Mouse (Mus musculus): ENCODE measurements around the gene Sbno2. TPM values are rescaled to one million over a fixed set of nuclear protein-coding genes. Genes with fewer than 3 reads are reported as not detected.

Gene Sbno2
- 2.7 and 3.4 TPM in 2 replicates for polyA plus RNA-seq (2021; fragmentation: Nextera tagmentation)
- long read RNA-seq, experiment 1, partial matches to known transcripts, result 9 of 12 reads
- long read RNA-seq, experiment 1, other reads (novel, unspliced or antisense), result 3 of 12 reads
- long read RNA-seq, experiment 2, partial matches to known transcripts, result 3 of 6 reads
- long read RNA-seq, experiment 2, other reads (novel, unspliced or antisense), result 3 of 6 reads

DNA sequence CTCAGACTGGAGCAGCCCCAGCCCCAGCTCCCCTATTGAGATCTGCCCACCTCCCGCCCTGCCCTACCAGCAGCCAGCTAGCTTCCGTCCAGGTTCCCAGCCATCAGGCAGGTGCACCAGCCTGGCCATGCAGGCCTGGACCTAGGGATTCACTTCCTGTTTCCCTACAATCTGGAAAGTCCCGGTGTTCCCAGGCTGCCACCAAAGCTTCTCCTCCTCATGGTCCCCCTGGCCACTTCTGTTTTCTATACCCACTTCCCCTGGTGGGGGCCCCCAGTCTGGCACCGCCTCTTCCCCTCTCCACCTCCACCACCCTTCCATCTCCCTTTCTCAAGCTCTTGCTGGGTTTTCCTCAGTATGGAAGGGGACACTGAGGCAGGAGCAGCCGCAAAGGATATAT lies at the start of gene Sbno2:
Gene Sbno2, minus strand, starts transcription at position 112 of the 400 bp plus-strand sequence.

DNA sequence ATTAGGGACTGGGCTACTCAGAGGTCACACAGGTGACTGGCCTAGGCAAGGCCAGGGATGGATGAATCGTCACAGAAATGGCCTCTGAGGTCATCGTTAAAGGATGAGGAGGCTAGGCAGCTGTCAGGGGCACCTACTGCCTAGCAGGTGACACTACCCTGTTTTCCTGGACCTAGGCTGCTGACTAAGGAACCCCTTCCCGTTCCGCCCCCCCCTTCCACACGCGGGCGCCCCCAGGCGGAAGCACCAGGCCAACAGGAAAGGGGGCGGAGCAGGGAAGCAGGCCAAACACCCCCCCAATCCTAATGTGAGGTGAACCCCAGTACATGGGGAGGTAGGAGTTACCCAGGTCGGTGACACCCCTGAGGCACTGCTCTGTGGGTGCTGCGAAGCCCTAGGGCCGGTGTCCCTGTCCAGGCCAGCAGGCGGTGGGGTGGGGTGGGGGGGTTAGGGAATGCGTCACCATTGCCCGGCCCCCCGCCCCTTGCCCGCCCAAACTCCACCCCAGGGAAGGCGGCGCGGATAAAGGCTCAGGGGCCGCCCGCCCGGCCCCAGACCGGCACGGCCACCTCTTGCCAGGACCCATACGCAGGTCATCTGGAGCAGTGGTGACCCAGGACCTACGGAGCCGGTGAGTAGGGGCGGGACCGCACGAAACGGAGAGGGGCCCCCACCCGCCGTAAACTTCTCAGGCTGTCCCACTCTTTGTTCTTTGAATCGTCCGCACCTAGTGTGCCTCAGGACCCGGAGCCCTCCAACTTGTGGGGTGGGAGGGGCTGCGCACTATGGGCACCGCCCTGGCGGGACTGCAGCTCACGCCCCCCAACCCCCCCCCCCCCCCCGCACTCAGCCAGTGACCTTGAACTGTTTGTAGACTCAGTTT lies 42.6 kb upstream of the Sbno2 start, which contains the start of gene Midn:
Gene Midn, plus strand, starts transcription at position 554 of the 883 bp plus-strand sequence.

DNA sequence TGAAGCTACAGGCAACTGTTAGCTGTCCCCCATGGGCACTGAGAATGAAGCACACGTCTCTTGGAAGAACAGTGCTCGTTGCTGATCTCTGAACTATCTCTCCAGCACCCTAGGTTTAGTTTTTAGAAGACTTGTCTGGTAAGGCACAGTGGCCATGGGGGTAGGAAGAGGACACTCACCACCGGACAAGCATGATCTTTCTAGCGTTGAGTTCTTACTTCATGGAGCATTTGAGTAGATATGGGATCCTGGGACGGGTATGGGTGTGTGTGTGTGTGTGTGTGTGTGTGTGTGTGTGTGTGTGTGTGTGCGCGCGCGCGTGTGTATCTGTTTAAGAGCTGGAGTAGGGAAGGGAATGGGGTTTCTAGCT lies 35.3 kb upstream of the Sbno2 start, which contains the start of gene Cbarp:
Gene Cbarp, minus strand, starts transcription at position 170 of the 370 bp plus-strand sequence.

DNA sequence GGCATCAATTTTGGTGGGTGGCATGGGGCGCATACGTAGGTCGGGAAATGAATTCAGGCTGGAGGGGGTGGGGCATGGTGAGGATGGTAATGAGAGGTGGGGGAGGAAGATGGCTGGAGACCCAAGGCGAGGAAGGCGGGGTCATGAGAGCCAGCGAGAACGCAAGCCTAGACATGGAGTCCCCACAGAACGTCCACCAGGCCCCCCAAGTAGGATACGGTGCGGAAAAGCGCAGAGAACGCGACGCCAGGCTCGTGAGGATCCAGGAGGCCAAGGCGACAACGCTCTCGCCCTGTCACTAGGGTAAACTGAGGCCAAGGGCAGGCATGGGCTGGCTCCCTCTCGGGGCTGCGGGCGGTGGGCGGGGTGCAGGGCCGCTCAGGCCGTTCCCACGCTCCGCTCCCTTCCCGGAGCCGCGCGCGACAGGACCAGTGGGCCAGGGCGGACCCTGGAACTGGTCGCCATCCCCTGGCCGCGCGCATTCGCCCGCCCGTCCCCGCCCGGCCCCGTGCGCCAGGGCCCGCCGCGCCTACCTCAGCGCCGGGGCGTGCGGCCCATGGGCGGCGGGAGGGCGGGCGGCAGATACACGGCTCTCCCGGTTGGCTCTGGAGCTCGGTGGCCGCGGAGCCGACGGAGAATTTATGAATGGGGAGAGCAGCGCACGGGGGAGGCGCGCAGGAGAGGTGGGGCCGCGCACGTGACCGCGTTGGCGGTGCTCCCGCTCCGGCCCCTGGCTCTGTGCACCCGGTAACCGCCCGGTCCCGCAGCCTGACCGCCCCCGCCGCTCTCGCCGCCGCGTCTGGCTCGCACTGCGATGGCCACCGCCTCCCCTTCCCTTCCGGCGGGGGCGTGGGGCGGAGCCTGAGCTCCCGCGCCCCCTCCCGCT lies 33.4 kb upstream of the Sbno2 start, which contains the start of gene Atp5d:
Gene Atp5d, plus strand, starts transcription at position 80 of the 886 bp plus-strand sequence.

DNA sequence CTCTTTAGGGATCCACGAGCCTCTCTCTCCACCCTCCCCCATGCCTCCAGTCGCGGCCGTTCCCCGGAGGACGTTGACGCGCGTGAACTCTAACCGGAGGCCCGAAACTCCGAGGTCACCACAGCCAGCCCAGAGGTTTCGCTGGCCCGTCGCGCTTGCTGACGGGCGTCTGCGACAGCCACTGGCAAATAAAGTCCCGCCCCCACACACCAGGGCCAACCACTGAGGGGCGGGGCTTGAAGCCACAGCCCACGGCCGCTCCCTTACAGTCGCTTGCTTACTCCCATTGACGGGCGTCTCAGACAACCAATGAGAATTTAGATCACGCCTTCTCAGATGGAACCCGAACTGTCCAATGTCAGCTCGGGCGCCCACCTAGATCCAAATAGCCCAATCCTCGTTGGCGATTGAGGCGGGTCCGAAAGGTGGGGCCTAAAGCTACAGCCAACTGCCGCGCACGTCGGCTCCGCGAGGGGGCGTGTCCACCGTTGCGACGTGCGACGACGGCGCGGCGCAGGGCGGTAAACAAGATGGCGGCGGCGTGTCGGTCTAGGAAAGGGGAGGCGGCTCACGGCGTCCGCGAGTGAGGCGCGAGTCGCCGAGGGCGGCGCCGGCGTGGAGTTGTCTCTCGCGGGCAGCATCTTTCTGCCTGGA lies 10.0 kb upstream of the Sbno2 start, which contains the start of gene Stk11:
Gene Stk11, plus strand, starts transcription at position 514 of the 654 bp plus-strand sequence.

DNA sequence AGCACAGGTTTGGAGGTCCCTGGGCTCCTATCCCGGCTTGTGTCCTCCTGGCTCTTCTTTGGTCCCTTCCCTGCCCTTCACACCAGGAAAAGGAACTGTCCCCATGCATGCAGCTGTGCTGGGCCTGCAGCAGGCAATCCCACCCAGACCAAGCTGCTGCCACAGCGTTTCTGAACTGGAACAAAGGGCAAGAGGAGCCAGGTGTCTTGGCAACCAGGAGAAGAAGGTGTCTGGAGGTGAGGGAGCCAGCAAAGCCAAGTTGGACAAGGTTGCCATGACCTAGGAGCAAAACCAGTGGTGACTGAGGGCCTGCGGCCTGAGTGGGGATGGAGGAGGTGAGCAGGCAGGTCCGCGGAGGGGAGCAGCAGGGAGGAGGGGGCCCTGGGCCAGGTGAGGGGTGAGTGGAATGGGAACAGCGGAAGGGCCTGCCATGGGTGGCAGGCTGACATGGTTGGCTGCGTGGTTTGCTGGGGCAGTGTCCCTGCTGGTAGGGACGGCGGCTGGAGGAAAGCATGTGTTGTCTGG lies 58.3 kb downstream of the Sbno2 start, which contains the start of gene Gpx4:
Gene Gpx4, plus strand, starts transcription at position 126 of the 525 bp plus-strand sequence.

DNA sequence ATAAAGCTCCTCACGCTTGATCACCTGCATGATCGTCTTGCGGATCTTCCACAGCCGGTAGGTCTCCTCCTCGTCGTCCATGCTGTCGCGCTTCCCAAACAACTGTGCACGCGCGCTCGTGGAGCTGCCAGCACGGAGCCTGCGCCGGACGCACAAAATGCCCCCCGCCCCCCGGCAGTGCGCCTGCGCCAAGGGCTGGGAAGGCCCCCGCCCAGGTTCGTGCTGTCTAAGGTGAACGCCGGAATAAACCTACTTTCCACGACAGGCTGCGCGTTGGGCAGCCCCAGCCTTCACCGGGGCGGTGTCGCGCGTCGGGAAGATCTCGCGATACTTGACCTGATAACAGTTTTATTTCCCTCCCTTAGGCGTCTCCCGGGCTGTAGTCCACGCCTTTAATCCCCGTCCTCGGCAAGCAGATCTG lies 65.8 kb downstream of the Sbno2 start, which contains the start of gene Polr2e:
Gene Polr2e, minus strand, starts transcription at position 237 of the 421 bp plus-strand sequence.

DNA sequence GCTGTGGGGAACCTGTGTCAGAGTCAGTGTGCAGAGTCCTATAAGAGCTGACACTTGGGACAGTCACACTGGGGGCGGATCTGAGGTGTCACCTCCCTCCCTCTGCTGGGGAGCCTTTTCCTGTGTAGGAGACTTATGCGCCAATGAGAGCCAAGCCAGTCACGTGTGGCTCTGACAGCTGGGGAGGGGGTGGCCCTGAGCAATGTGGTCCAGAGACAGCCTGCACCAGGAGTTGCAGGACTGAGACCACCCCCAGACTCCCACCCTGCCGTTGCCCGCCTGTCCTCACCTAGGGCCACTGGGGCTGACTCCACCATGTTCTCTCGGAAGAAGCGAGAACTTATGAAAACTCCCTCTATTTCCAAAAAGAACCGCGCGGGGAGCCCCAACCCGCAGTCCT lies 88.9 kb downstream of the Sbno2 start, which contains the start of gene Arhgap45:
Gene Arhgap45, plus strand, starts transcription at position 143 of the 400 bp plus-strand sequence.

Other genes starting within 250 kb of the Sbno2 start
- 5.8 and 7.2 TPM in 2 replicates for gene Prtn3, start 231.1 kb downstream of the Sbno2 start, polyA plus RNA-seq (2021; fragmentation: Nextera tagmentation)
- gene Plppr3, start 230.9 kb downstream of the Sbno2 start, polyA plus RNA-seq (2021; fragmentation: Nextera tagmentation), result 33.9 and 47.5 TPM in 2 replicates
- not detected in 2 replicates for gene Elane, start 219.3 kb downstream of the Sbno2 start, polyA plus RNA-seq (2021; fragmentation: Nextera tagmentation)
- gene Cfd, start 214.7 kb downstream of the Sbno2 start, polyA plus RNA-seq (2021; fragmentation: Nextera tagmentation), result not detected in 2 replicates
- gene Med16, start 196.6 kb downstream of the Sbno2 start, polyA plus RNA-seq (2021; fragmentation: Nextera tagmentation), result 30.8 and 51.7 TPM in 2 replicates
- not detected in 2 replicates for gene Gm26602, start 194.7 kb downstream of the Sbno2 start, polyA plus RNA-seq (2021; fragmentation: Nextera tagmentation)
- gene Kiss1r, start 188.6 kb downstream of the Sbno2 start, polyA plus RNA-seq (2021; fragmentation: Nextera tagmentation), result 4.6 and 5.7 TPM in 2 replicates
- 220 and 307 TPM in 2 replicates for gene R3hdm4, start 184.4 kb downstream of the Sbno2 start, polyA plus RNA-seq (2021; fragmentation: Nextera tagmentation)
- gene Arid3a, start 178.5 kb downstream of the Sbno2 start, polyA plus RNA-seq (2021; fragmentation: Nextera tagmentation), result 1.3 and 1.9 TPM in 2 replicates
- 71.4 and 97.3 TPM in 2 replicates for gene Wdr18, start 145.4 kb downstream of the Sbno2 start, polyA plus RNA-seq (2021; fragmentation: Nextera tagmentation)
- gene Grin3b, start 134.9 kb downstream of the Sbno2 start, polyA plus RNA-seq (2021; fragmentation: Nextera tagmentation), result 0.11 and 0.25 TPM in 2 replicates
- 15.5 and 16.3 TPM in 2 replicates for gene Tmem259, start 121.2 kb downstream of the Sbno2 start, polyA plus RNA-seq (2021; fragmentation: Nextera tagmentation)
- 9.0 and 11.4 TPM in 2 replicates for gene Cnn2, start 117.0 kb downstream of the Sbno2 start, polyA plus RNA-seq (2021; fragmentation: Nextera tagmentation)
- gene Abca7, start 109.1 kb downstream of the Sbno2 start, polyA plus RNA-seq (2021; fragmentation: Nextera tagmentation), result 1.4 and 1.5 TPM in 2 replicates
- gene Arhgap45, start 88.9 kb downstream of the Sbno2 start, polyA plus RNA-seq (2021; fragmentation: Nextera tagmentation), result 1.1 and 1.3 TPM in 2 replicates
- 196 and 262 TPM in 2 replicates for gene Polr2e, start 65.8 kb downstream of the Sbno2 start, polyA plus RNA-seq (2021; fragmentation: Nextera tagmentation)
- gene Gpx4, start 58.4 kb downstream of the Sbno2 start, polyA plus RNA-seq (2021; fragmentation: Nextera tagmentation), result 1,067 and 1,120 TPM in 2 replicates
- gene Stk11, start 10.2 kb upstream of the Sbno2 start, polyA plus RNA-seq (2021; fragmentation: Nextera tagmentation), result 13.1 and 20.8 TPM in 2 replicates
- gene Atp5d, start 33.1 kb upstream of the Sbno2 start, polyA plus RNA-seq (2021; fragmentation: Nextera tagmentation), result 898 and 915 TPM in 2 replicates
- 43.4 and 61.5 TPM in 2 replicates for gene Cbarp, start 35.3 kb upstream of the Sbno2 start, polyA plus RNA-seq (2021; fragmentation: Nextera tagmentation)
- 4.7 and 33.2 TPM in 2 replicates for gene Midn, start 42.7 kb upstream of the Sbno2 start, polyA plus RNA-seq (2021; fragmentation: Nextera tagmentation)
- 150 and 175 TPM in 2 replicates for gene Cirbp, start 60.4 kb upstream of the Sbno2 start, polyA plus RNA-seq (2021; fragmentation: Nextera tagmentation)
- gene 1600002K03Rik, start 67.4 kb upstream of the Sbno2 start, polyA plus RNA-seq (2021; fragmentation: Nextera tagmentation), result 10.2 and 10.3 TPM in 2 replicates
- gene Efna2, start 73.9 kb upstream of the Sbno2 start, polyA plus RNA-seq (2021; fragmentation: Nextera tagmentation), result 4.3 and 7.8 TPM in 2 replicates
- gene Mum1, start 120.9 kb upstream of the Sbno2 start, polyA plus RNA-seq (2021; fragmentation: Nextera tagmentation), result 21.6 and 22.7 TPM in 2 replicates
- gene Ndufs7, start 143.6 kb upstream of the Sbno2 start, polyA plus RNA-seq (2021; fragmentation: Nextera tagmentation), result 803 and 960 TPM in 2 replicates
- gene Gamt, start 155.4 kb upstream of the Sbno2 start, polyA plus RNA-seq (2021; fragmentation: Nextera tagmentation), result 42.8 and 50.7 TPM in 2 replicates
- gene Dazap1, start 155.9 kb upstream of the Sbno2 start, polyA plus RNA-seq (2021; fragmentation: Nextera tagmentation), result 3.4 and 7.6 TPM in 2 replicates
- gene Rps15, start 186.9 kb upstream of the Sbno2 start, polyA plus RNA-seq (2021; fragmentation: Nextera tagmentation), result 2,777 and 3,387 TPM in 2 replicates
- 14.9 and 23.3 TPM in 2 replicates for gene Apc2, start 190.4 kb upstream of the Sbno2 start, polyA plus RNA-seq (2021; fragmentation: Nextera tagmentation)
- 45.3 and 52.5 TPM in 2 replicates for gene 2310011J03Rik, start 215.0 kb upstream of the Sbno2 start, polyA plus RNA-seq (2021; fragmentation: Nextera tagmentation)
- 3.7 and 4.3 TPM in 2 replicates for gene Pcsk4, start 223.9 kb upstream of the Sbno2 start, polyA plus RNA-seq (2021; fragmentation: Nextera tagmentation)
- gene Reep6, start 224.4 kb upstream of the Sbno2 start, polyA plus RNA-seq (2021; fragmentation: Nextera tagmentation), result 8.9 and 10.0 TPM in 2 replicates
- gene Adamtsl5, start 242.8 kb upstream of the Sbno2 start, polyA plus RNA-seq (2021; fragmentation: Nextera tagmentation), result 4.1 and 6.3 TPM in 2 replicates